Mouse (Mus musculus) stomach, embryonic 16.5 days (tissue): ENCODE data around the gene Gm38392. TPM values are rescaled to one million over a fixed set of nuclear protein-coding genes. Genes with fewer than 3 reads are reported as not detected.
"Not testable (repeated sequence)": the region's sequence is repeated elsewhere in the genome, so short reads cannot be mapped to it uniquely, and the experiment has no call there.

ENCODE experiments used
- ATAC-seq: fragments of 200-750 bp; cut with Nextera tagmentation; 2 replicates; pipeline ENCODE4 v1.8.0; 2017; ENCODE audit warnings: moderate number of reproducible peaks, moderate TSS enrichment; ENCODE audit not compliant: insufficient read depth, low FRiP score
- H3K27ac ChIP-seq: fragments of 300-500 bp; sonication (generic); 2 replicates; pipeline ENCODE4 v1.5.1; 2014; ENCODE audit warnings: low read length
- H3K27me3 ChIP-seq: fragments of 300-500 bp; sonication (generic); 2 replicates; pipeline ENCODE4 v1.6.1; 2014; ENCODE audit warnings: low read length, control low read depth, mixed read lengths; ENCODE audit not compliant: control insufficient read depth, insufficient read depth
- H3K36me3 ChIP-seq: fragments of 300-500 bp; sonication (generic); 2 replicates; pipeline ENCODE4 v1.6.1; 2014; ENCODE audit warnings: low read length; ENCODE audit not compliant: control insufficient read depth, insufficient read depth
- H3K4me1 ChIP-seq: fragments of 300-500 bp; sonication (generic); 2 replicates; pipeline ENCODE4 v1.6.1; 2014; ENCODE audit warnings: low read length, control low read depth, mixed read lengths; ENCODE audit not compliant: control insufficient read depth, insufficient read depth
- H3K4me2 ChIP-seq: fragments of 300-500 bp; sonication (generic); 2 replicates; pipeline ENCODE4 v1.6.1; 2014; ENCODE audit warnings: low read depth, low read length, mixed read lengths
- H3K4me3 ChIP-seq: fragments of 300-500 bp; sonication (generic); replicated peaks from 2 replicates; pipeline ENCODE4 v1.5.1; 2014; ENCODE audit warnings: mild to moderate bottlenecking, low read length
- H3K9ac ChIP-seq: fragments of 300-500 bp; sonication (generic); 2 replicates; pipeline ENCODE4 v1.6.1; 2014; ENCODE audit warnings: low read length
- H3K9me3 ChIP-seq: fragments of 300-500 bp; sonication (generic); replicated peaks from 2 replicates; pipeline ENCODE4 v1.6.1; 2016; ENCODE audit warnings: low read length, control low read depth; ENCODE audit not compliant: control insufficient read depth
- WGBS: fragments of 180-500 bp; shearing (Covaris S2); extraction: QIAGEN DNeasy Blood & Tissue Kit; methylation state at CpG from one replicate; pipeline ENCODE4 v1.1.7; 2014; 5-methylcytosine and 5-hydroxymethylcytosine counted together
- polyA plus RNA-seq: library from polyadenylated mRNA; unstranded; fragments of >200 nt; fragmentation: Nextera tagmentation; extraction: Ambion mirVana; gene quantifications from 2 replicates; pipeline ENCODE4 v1.2.1, GENCODE M21; 2015

Gene Gm38392
- polyA plus RNA-seq, 1 experiment from 2014 or later = 0.53 TPM

DNA sequence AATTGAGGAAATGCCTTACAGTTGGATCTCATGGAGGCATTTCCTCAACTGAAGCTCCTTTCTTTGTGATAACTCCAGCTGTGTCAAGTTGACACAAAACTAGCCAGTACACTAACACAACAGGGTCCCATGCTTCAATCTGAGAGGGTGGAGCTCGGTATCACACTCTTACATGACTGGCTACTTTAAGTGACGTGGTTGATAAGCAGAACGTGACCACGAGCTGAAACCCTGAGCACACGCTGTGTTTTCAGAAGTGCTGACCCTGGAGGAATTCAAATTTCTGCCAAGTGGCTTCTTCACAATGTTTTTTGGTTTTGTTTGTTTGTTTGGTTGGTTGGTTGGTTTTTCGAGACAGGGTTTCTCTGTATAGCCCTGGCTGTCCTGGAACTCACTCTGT lies 19.0 kb downstream of the Gm38392 start:
- not testable (repeated sequence) for H3K4me2 ChIP-seq, H3K27me3 ChIP-seq, H3K4me1 ChIP-seq, H3K9me3 ChIP-seq, H3K36me3 ChIP-seq, ATAC-seq, H3K27ac ChIP-seq, H3K4me3 ChIP-seq, H3K9ac ChIP-seq
- WGBS = 73% methylated on average over 6 of the region's 6 CpGs

DNA sequence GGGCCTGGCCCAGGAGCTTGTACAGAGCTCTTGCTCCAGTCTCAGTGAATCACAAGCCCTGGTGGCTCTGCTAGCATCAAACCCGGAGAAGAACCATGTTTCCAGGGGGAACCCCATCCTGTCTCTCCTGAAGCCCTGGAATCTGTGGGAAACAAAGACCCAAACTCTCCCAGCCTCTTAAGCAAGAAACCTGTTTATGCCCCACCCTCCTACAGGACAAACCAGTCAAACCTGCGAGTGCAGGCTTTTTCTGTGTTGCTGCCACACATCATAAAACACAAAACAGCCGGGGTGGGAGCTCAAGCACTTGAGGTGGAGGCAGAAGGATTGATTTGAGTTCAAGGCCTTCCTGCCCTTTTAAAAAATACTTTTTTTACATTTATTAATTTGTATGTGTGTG lies 24.7 kb downstream of the Gm38392 start:
- no peak for ATAC-seq
- Histone ChIP-seq H3K4me3 (no peak overlapping the region), H3K9ac (no peak overlapping the region), H3K4me2 (no peak overlapping the region), H3K9me3 (no peaks in the 10 kb centered on the region), H3K36me3 (no peaks in the 10 kb centered on the region), H3K4me1 (no peaks in the 10 kb centered on the region), H3K27ac (peak overlapping the region; percentile 56), H3K27me3 (no peaks in the 10 kb centered on the region)
- 53% methylated on average over 3 of the region's 3 CpGs for WGBS

DNA sequence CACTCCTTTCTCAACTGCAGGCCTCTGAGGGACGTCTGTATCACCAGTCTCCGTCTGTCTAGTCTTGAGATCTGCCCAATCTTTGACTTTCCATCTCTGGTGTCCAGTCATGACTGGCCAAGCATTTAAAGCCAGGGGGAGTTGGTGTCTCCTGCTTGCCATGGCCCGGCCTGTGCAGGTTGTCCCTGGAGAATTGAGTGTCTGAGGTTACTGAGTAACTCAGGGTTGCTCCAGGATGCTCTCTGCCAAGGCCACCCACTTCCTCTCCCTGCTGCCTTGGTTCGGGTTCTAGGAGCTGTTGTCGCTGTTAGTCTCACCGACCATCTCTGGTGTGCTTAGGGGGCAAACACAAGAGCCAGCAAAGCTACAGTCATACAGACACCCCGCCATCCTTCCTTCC lies 30.6 kb downstream of the Gm38392 start:
- no peak overlapping the region for H3K4me2 ChIP-seq
- no peaks in the 10 kb centered on the region for H3K36me3 ChIP-seq
- no peak overlapping the region for H3K9ac ChIP-seq
- WGBS = 60% methylated on average over 7 of the region's 7 CpGs
- no peaks in the 10 kb centered on the region for H3K9me3 ChIP-seq
- peaks cover 13% of the 10 kb centered on the region for H3K27me3 ChIP-seq
- peak; percentile 4; the same call in 1 of the 2 replicates for ATAC-seq
- H3K4me3 ChIP-seq = no peak overlapping the region
- peaks cover 14% of the 10 kb centered on the region for H3K4me1 ChIP-seq
- no peak overlapping the region for H3K27ac ChIP-seq

DNA sequence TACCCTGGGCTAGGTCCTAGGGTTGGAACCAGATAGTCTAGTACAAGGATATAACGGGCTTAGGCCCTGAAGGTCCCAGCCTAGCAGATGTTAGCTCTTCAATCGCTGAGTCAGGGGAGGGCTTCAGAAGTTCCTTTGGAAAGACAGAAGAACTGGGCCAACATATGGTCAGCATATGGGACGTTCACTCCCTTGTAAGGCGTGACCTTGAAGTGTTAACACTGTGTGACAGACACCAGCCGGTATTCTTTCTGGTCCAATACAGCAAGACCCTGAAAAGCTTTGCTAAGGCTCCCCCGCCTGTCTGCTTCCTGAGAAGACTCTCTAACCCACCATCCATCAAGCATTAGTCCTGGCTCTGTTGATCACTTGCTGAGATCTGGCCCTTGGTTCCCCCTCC lies 31.1 kb downstream of the Gm38392 start:
- H3K9me3 ChIP-seq = no peaks in the 10 kb centered on the region
- 41% methylated on average over 6 of the region's 6 CpGs for whole genome bisulfite sequencing
- ATAC-seq = peak; percentile 80
- no peaks in the 10 kb centered on the region for H3K36me3 ChIP-seq
- peaks cover 13% of the 10 kb centered on the region for H3K27me3 ChIP-seq
- H3K9ac ChIP-seq = no peak overlapping the region
- H3K27ac ChIP-seq = no peak overlapping the region
- H3K4me2 ChIP-seq = no peak overlapping the region
- no peak overlapping the region for H3K4me3 ChIP-seq
- peaks cover 14% of the 10 kb centered on the region for H3K4me1 ChIP-seq

DNA sequence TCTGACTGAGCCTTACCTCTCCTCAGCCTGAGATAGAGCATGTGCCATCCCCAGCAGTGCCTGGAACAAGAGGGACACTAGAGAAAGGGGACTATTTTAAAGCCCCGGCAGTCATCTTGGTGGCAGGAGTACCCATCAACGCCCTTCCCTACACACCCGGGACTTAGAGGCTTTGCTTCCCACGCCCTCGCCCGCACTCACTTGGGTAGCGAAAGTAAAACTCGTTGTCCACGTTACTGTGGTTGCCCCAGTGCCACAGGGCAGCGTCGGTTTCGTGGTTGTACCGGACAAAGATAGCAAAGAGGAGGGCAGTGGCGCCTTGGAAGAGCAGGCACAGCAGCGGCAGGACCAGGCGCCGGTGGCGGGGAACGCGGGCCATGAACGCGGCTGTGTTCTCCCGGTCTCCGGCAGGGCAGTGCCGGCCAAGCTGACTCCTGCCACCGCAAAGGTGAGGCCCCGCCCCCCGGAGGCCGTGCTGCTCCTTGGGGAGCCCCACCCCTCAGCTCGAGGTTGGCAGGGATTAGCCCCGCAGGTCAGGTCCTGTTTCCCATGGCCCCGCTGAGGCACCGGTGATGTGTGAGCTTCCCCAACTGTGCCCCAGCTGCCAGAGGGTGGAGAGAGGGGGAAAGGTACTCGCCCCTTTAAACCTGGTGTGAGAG lies 32.6 kb downstream of the Gm38392 start, which contains the start of gene Rhbg:
Gene Rhbg, minus strand, starts transcription at position 442 of the 659 bp plus-strand sequence.
- H3K4me2 ChIP-seq = peak within 1 kb of the TSS; percentile 59
- no peaks in the 10 kb centered on the region for H3K9me3 ChIP-seq
- 1% methylated on average over 34 of the region's 34 CpGs for WGBS
- peak within 1 kb of the TSS; percentile 50 for H3K4me3 ChIP-seq
- H3K9ac ChIP-seq = peak within 1 kb of the TSS; percentile 74
- no peak within 1 kb of the TSS for H3K27ac ChIP-seq
- peak; percentile 75; the same call in 1 of the 2 replicates for ATAC-seq
- no peaks in the 10 kb centered on the region for H3K36me3 ChIP-seq
- peaks cover 13% of the 10 kb centered on the region for H3K27me3 ChIP-seq
- peaks cover 14% of the 10 kb centered on the region for H3K4me1 ChIP-seq

DNA sequence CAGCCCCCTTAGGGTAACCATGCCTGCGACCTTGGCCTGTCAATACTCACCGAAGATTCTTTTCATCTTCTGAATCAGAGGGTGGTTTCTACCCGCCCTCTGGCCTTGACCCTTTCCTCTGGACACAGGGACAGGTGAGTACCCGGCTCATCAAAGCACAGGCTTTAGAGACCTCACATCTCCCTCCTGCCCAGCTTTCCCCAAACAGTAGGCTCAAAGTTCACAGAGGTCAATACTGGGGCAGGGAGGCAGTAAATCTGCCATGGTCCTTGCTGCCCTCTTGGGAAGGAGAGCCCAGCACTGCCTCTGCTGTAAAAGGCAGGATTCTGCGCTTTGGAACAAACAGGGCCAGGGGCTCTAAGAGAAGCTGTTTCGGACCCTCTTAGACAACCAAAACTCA lies 34.3 kb downstream of the Gm38392 start:
- no peak overlapping the region for H3K4me2 ChIP-seq
- WGBS = 70% methylated on average over 6 of the region's 6 CpGs
- no peaks in the 10 kb centered on the region for H3K36me3 ChIP-seq
- no peak overlapping the region for H3K4me3 ChIP-seq
- peaks cover 13% of the 10 kb centered on the region for H3K27me3 ChIP-seq
- no peaks in the 10 kb centered on the region for H3K9me3 ChIP-seq
- no peak overlapping the region for H3K9ac ChIP-seq
- H3K27ac ChIP-seq = no peak overlapping the region
- peaks cover 14% of the 10 kb centered on the region for H3K4me1 ChIP-seq
- ATAC-seq = no peak

DNA sequence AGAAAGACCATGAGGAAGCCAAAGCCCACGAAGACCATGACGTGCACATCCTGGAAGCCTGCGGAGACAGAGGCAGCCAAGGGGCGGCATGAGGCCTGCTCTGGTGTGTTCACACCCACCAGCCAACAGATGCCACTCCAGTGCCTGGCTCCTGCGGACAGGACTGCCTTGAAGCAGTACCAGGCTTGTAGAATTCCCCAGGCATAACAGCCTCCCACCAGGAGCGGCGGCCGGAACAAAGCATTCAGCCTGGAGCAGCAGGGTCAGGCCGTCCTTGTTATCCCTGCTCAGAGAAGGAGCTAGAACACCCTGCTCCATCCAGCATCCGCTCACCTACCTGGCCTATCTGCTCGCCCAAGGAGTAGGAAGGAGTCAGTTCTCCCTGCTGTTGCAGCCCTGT lies 38.6 kb downstream of the Gm38392 start:
- Histone ChIP-seq H3K4me1 (0 out of 2 replicates have a peak, but pooled peaks cover 3% of the 10 kb centered on the region), H3K4me3 (no peak overlapping the region), H3K27ac (no peak overlapping the region), H3K36me3 (no peaks in the 10 kb centered on the region), H3K9ac (no peak overlapping the region), H3K4me2 (no peak overlapping the region), H3K27me3 (peaks cover 8% of the 10 kb centered on the region), H3K9me3 (no peaks in the 10 kb centered on the region)
- ATAC-seq = no peak
- WGBS = 80% methylated on average over 11 of the region's 11 CpGs

DNA sequence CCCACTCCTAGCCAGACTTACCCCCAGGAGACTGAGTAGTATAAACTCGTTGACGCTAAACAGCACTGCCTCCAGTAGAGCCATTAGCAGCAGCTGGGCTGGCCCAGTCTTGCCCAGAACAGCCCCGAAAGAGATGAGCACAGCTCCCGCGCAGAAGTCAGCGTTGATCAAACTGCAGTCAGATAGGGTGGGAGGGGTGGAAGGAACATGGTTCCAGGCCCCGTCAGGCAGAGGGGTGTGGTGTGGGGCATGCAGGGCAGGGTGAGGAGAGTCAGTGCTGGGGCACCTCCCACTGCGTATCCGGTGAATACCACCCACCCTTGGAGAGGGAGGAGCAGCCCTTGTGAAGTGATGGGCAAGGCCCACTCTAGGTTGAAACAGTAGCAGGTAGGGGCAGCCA lies 39.3 kb downstream of the Gm38392 start:
- Histone ChIP-seq H3K4me1 (0 out of 2 replicates have a peak, but pooled peaks cover 3% of the 10 kb centered on the region), H3K36me3 (no peaks in the 10 kb centered on the region), H3K9me3 (no peaks in the 10 kb centered on the region), H3K27ac (no peak overlapping the region), H3K27me3 (peaks cover 15% of the 10 kb centered on the region), H3K9ac (no peak overlapping the region), H3K4me2 (no peak overlapping the region), H3K4me3 (no peak overlapping the region)
- whole genome bisulfite sequencing = 49% methylated on average over 9 of the region's 9 CpGs
- ATAC-seq = peak; percentile 27; the same call in 1 of the 2 replicates

DNA sequence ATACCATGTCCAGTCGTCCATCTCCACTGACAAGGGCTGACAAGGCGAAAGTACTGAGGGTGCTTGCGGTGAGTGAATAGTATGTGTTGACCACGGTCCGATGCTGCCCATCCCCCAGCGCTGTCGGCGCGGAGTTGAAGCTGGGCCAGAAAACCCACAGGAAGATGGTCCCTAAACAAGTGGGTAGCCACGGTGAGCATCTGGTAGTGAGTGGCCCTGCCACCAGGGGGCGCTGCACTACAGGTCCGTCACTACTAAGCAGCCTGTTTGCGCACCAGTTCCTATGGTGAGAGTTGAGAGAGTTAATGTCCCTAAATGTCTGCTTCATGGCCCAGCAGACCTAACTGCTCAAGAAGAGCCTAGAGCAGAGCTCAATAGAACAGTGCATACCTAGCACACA lies 41.2 kb downstream of the Gm38392 start:
- 18% methylated on average over 13 of the region's 13 CpGs for WGBS
- Histone ChIP-seq H3K27ac (no peak overlapping the region), H3K36me3 (no peaks in the 10 kb centered on the region), H3K4me2 (no peak overlapping the region), H3K9me3 (no peaks in the 10 kb centered on the region), H3K4me1 (0 out of 2 replicates have a peak, but pooled peaks cover 6% of the 10 kb centered on the region), H3K4me3 (no peak overlapping the region), H3K27me3 (peaks cover 33% of the 10 kb centered on the region), H3K9ac (no peak overlapping the region)
- ATAC-seq = peak; percentile 63; the same call in 1 of the 2 replicates
